Mouse (Mus musculus) thymus, adult 2 months (tissue): Measurements from ENCODE around the gene Pck1.

Source experiments
- CTCF ChIP-seq: fragments of 200-500 bp; IDR thresholded peaks from 2 replicates; pipeline ENCODE4 v1.5.1; 2012; ENCODE audit warnings: mild to moderate bottlenecking, control low read depth, low read length, moderate library complexity, borderline replicate concordance; ENCODE audit not compliant: control insufficient read depth, poor library complexity, insufficient read depth; ENCODE audit errors: extremely low read depth
- POLR2A ChIP-seq: fragments of 200-500 bp; IDR thresholded peaks from 2 replicates; pipeline ENCODE4 v1.6.1; 2012; ENCODE audit warnings: mild to moderate bottlenecking, low read length, control low read depth, moderate library complexity; ENCODE audit not compliant: control insufficient read depth, poor library complexity, insufficient read depth; ENCODE audit errors: extremely low read depth

DNA sequence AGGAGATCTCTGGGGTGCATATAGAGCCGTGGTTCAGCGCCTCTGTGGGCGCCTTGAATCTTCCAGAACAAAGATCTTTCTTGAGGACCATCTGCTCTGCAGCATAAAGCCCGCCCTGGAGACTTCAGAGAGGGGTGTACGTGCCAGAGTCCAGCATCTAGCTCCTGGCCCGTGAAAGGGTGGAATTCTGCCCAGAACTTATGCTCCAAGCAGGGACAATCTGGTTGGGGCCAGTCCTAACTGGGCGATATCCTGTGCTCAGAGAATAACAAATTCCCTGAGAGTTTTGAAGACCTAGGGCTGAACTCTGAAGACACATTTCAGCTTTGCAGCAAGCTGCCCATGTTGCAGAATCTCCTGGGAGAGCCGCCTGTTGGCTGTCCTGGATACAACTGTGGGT, 25.1 kb downstream of the Pck1 start:
- TF ChIP-seq POLR2A (no peak), CTCF (no peak)
